Mouse (Mus musculus): ENCODE results near the gene Cga. TPM values are rescaled to one million over a fixed set of nuclear protein-coding genes. Genes with fewer than 3 reads are reported as not detected.
"Not testable (repeated sequence)": the region's sequence is repeated elsewhere in the genome, so short reads cannot be mapped to it uniquely, and the experiment has no call there.

The Cga gene
- total and polyA plus RNA-seq, 2 experiments from 2014 or later, result not detected

GRCm38 (mm10) chr4:34889101-34889811 is 4.3 kb upstream of the Cga start:
- H3K4me3 ChIP-seq (ENCODE audit: low read length), result no peak overlapping the region
- H3K27me3 ChIP-seq (ENCODE audit: insufficient read depth, low read length), result no peaks in the 10 kb centered on the region
- WGBS, result 18% methylated on average over 15 of the region's 15 CpGs
- no peaks in the 10 kb centered on the region for H3K36me3 ChIP-seq (ENCODE audit: insufficient read depth, low read length)
- no peak overlapping the region for H3K4me2 ChIP-seq (ENCODE audit: low read depth, low read length)
- H3K9me3 ChIP-seq (ENCODE audit: low read length), result no peaks in the 10 kb centered on the region
- no peak for TF ChIP-seq CTCF (IDR thresholded peaks at IDR 0.05; ENCODE audit: low read depth)
- ATAC-seq (no peak), DNase-seq (ENCODE audit: low spot score) (no peak)
- H3K4me1 ChIP-seq (ENCODE audit: insufficient read depth, low read length), result no peaks in the 10 kb centered on the region
- H3K27ac ChIP-seq, result no peak overlapping the region
- no peak overlapping the region for H3K9ac ChIP-seq (replicated peaks; ENCODE audit: low read length)

GRCm38 (mm10) chr4:34889812-34890185 is 3.8 kb upstream of the Cga start:
- no peak for ATAC-seq
- Histone ChIP-seq H3K4me2 (ENCODE audit: low read depth, low read length) (no peak overlapping the region), H3K9ac (replicated peaks; ENCODE audit: low read length) (no peak overlapping the region), H3K27ac (no peak overlapping the region), H3K27me3 (ENCODE audit: insufficient read depth, low read length) (no peaks in the 10 kb centered on the region), H3K36me3 (ENCODE audit: insufficient read depth, low read length) (no peaks in the 10 kb centered on the region), H3K9me3 (ENCODE audit: low read length) (no peaks in the 10 kb centered on the region), H3K4me1 (ENCODE audit: insufficient read depth, low read length) (no peaks in the 10 kb centered on the region), H3K4me3 (ENCODE audit: low read length) (no peak overlapping the region)
- WGBS, result 29% methylated on average over 2 of the region's 2 CpGs
- no peak for TF ChIP-seq CTCF (IDR thresholded peaks at IDR 0.05; ENCODE audit: low read depth)
- DNase-seq (ENCODE audit: low spot score), result no peak

- Histone ChIP-seq H3K27ac (no peak overlapping the region), H3K4me1 (ENCODE audit: insufficient read depth, low read length) (no peaks in the 10 kb centered on the region; the same call in 1 of the 2 replicates), H3K9ac (replicated peaks; ENCODE audit: low read length) (no peak overlapping the region), H3K9me3 (ENCODE audit: low read length) (no peaks in the 10 kb centered on the region), H3K4me3 (ENCODE audit: low read length) (no peak overlapping the region), H3K27me3 (ENCODE audit: insufficient read depth, low read length) (no peaks in the 10 kb centered on the region), H3K4me2 (ENCODE audit: low read depth, low read length) (no peak overlapping the region), H3K36me3 (ENCODE audit: insufficient read depth, low read length) (no peaks in the 10 kb centered on the region)
- ATAC-seq, result no peak
- DNase-seq (ENCODE audit: low spot score), result no peak
- WGBS, result 68% methylated on average over 2 of the region's 2 CpGs
- TF ChIP-seq CTCF (IDR thresholded peaks at IDR 0.05; ENCODE audit: low read depth), result no peak
Observed at GRCm38 (mm10) chr4:34898497-34898896, 4.9 kb downstream of the Cga start.

GRCm38 (mm10) chr4:34899322-34899721 is 5.7 kb downstream of the Cga start:
- DNase-seq (ENCODE audit: low spot score) (no peak), ATAC-seq (no peak)
- no peak overlapping the region for H3K9ac ChIP-seq (replicated peaks; ENCODE audit: low read length)
- no peak for TF ChIP-seq CTCF (IDR thresholded peaks at IDR 0.05; ENCODE audit: low read depth)
- 96% methylated on average over 1 of the region's 1 CpGs for WGBS
- H3K4me1 ChIP-seq (ENCODE audit: insufficient read depth, low read length), result no peaks in the 10 kb centered on the region; the same call in 1 of the 2 replicates
- no peaks in the 10 kb centered on the region for H3K27me3 ChIP-seq (ENCODE audit: insufficient read depth, low read length)
- H3K27ac ChIP-seq, result no peak overlapping the region
- no peak overlapping the region for H3K4me3 ChIP-seq (ENCODE audit: low read length)
- no peaks in the 10 kb centered on the region for H3K9me3 ChIP-seq (ENCODE audit: low read length)
- no peak overlapping the region for H3K4me2 ChIP-seq (ENCODE audit: low read depth, low read length)
- H3K36me3 ChIP-seq (ENCODE audit: insufficient read depth, low read length), result no peaks in the 10 kb centered on the region

GRCm38 (mm10) chr4:34900155-34900554 is 6.6 kb downstream of the Cga start:
- Histone ChIP-seq H3K9ac (replicated peaks; ENCODE audit: low read length) (no peak overlapping the region), H3K4me1 (ENCODE audit: insufficient read depth, low read length) (no peaks in the 10 kb centered on the region; the same call in 1 of the 2 replicates), H3K36me3 (ENCODE audit: insufficient read depth, low read length) (no peaks in the 10 kb centered on the region), H3K4me3 (ENCODE audit: low read length) (no peak overlapping the region), H3K27me3 (ENCODE audit: insufficient read depth, low read length) (no peaks in the 10 kb centered on the region), H3K9me3 (ENCODE audit: low read length) (no peaks in the 10 kb centered on the region), H3K4me2 (ENCODE audit: low read depth, low read length) (peak overlapping the region; percentile 14; the same call in 1 of the 2 replicates), H3K27ac (no peak overlapping the region)
- peak; percentile 82 for ATAC-seq
- DNase-seq (ENCODE audit: low spot score), result peak; percentile 66
- no peak for TF ChIP-seq CTCF (IDR thresholded peaks at IDR 0.05; ENCODE audit: low read depth)
- WGBS, result 45% methylated on average over 9 of the region's 9 CpGs

GRCm38 (mm10) chr4:34901166-34901565 is 7.6 kb downstream of the Cga start:
- 85% methylated on average over 4 of the region's 4 CpGs for WGBS
- Histone ChIP-seq H3K4me2 (ENCODE audit: low read depth, low read length) (no peak overlapping the region), H3K9ac (replicated peaks; ENCODE audit: low read length) (no peak overlapping the region), H3K36me3 (ENCODE audit: insufficient read depth, low read length) (no peaks in the 10 kb centered on the region), H3K4me3 (ENCODE audit: low read length) (no peak overlapping the region), H3K27me3 (ENCODE audit: insufficient read depth, low read length) (no peaks in the 10 kb centered on the region), H3K4me1 (ENCODE audit: insufficient read depth, low read length) (no peaks in the 10 kb centered on the region; the same call in 1 of the 2 replicates), H3K9me3 (ENCODE audit: low read length) (no peaks in the 10 kb centered on the region), H3K27ac (no peak overlapping the region)
- ATAC-seq (no peak), DNase-seq (ENCODE audit: low spot score) (no peak)
- no peak for TF ChIP-seq CTCF (IDR thresholded peaks at IDR 0.05; ENCODE audit: low read depth)

GRCm38 (mm10) chr4:34901582-34901981 is 8.0 kb downstream of the Cga start:
- DNase-seq (ENCODE audit: low spot score); H3K4me2 ChIP-seq (ENCODE audit: low read depth, low read length); H3K27ac ChIP-seq; ATAC-seq; H3K9ac ChIP-seq (replicated peaks; ENCODE audit: low read length); H3K27me3 ChIP-seq (ENCODE audit: insufficient read depth, low read length); H3K36me3 ChIP-seq (ENCODE audit: insufficient read depth, low read length); H3K4me1 ChIP-seq (ENCODE audit: insufficient read depth, low read length); H3K9me3 ChIP-seq (ENCODE audit: low read length); H3K4me3 ChIP-seq (ENCODE audit: low read length): not testable (repeated sequence)
- 82% methylated on average over 3 of the region's 3 CpGs for WGBS
